Mouse (Mus musculus) heart, embryonic 14.5 days (tissue): ENCODE results near the gene Tmem145. TPM values are rescaled to one million over a fixed set of nuclear protein-coding genes. Genes with fewer than 3 reads are reported as not detected.
"Not testable (repeated sequence)": the region's sequence is repeated elsewhere in the genome, so short reads cannot be mapped to it uniquely, and the experiment has no call there.

ENCODE experiments used
- ATAC-seq: fragments of 200-750 bp; cut with Nextera tagmentation; 2 replicates; pipeline ENCODE4 v1.8.0; 2017; ENCODE audit warnings: low read depth, moderate TSS enrichment; ENCODE audit not compliant: insufficient number of reproducible peaks, insufficient read depth, low FRiP score
- H3K27ac ChIP-seq, 2 experiments: fragments of 200-500 bp in 1 of 2; fragments of 300-500 bp in 1 of 2; sonication (generic) in 1 of 2; replicated peaks in 1 of 2; 2 replicates each; pipeline ENCODE4 v1.5.1; 2012 to 2014; ENCODE audit warnings: low read depth in 2 of 2, low read length in 2 of 2, control low read depth in 1 of 2, mild to moderate bottlenecking in 1 of 2, mixed read lengths in 1 of 2; ENCODE audit not compliant: control insufficient read depth in 1 of 2, insufficient read depth in 1 of 2
- H3K27me3 ChIP-seq: fragments of 300-500 bp; sonication (generic); 2 replicates; pipeline ENCODE4 v1.6.1; 2014; ENCODE audit warnings: mild to moderate bottlenecking, low read length, control low read depth; ENCODE audit not compliant: control insufficient read depth, insufficient read depth
- H3K36me3 ChIP-seq: fragments of 300-500 bp; sonication (generic); 2 replicates; pipeline ENCODE4 v1.6.1; 2014; ENCODE audit warnings: mild to moderate bottlenecking, control low read depth, low read length, mixed read lengths; ENCODE audit not compliant: control insufficient read depth, insufficient read depth
- H3K4me1 ChIP-seq, 2 experiments: fragments of 200-500 bp in 1 of 2; fragments of 300-500 bp in 1 of 2; sonication (generic) in 1 of 2; 2 replicates each; pipeline ENCODE4 v1.6.1; 2012 to 2014; ENCODE audit warnings: low read length in 2 of 2, control low read depth in 1 of 2, mixed read lengths in 1 of 2; ENCODE audit not compliant: control insufficient read depth in 2 of 2, insufficient read depth in 2 of 2
- H3K4me2 ChIP-seq: fragments of 300-500 bp; sonication (generic); 2 replicates; pipeline ENCODE4 v1.6.1; 2014; ENCODE audit warnings: mild to moderate bottlenecking, low read length
- H3K4me3 ChIP-seq, 2 experiments: fragments of 200-500 bp in 1 of 2; fragments of 300-500 bp in 1 of 2; sonication (generic) in 1 of 2; 2 replicates each; pipeline ENCODE4 v1.5.1; 2012 to 2014; ENCODE audit warnings: low read length in 2 of 2, mild to moderate bottlenecking in 2 of 2, control low read depth in 1 of 2, low read depth in 1 of 2, moderate library complexity in 1 of 2; ENCODE audit not compliant: control insufficient read depth in 1 of 2, insufficient read depth in 1 of 2
- H3K9ac ChIP-seq: fragments of 300-500 bp; sonication (generic); 2 replicates; pipeline ENCODE4 v1.6.1; 2014; ENCODE audit warnings: mild to moderate bottlenecking, low read length
- H3K9me3 ChIP-seq: fragments of 300-500 bp; sonication (generic); 2 replicates; pipeline ENCODE4 v1.6.1; 2016; ENCODE audit warnings: low read length, control low read depth; ENCODE audit not compliant: control insufficient read depth
- WGBS: fragments of 180-500 bp; shearing (Covaris S2); extraction: QIAGEN DNeasy Blood & Tissue Kit; methylation state at CpG from one replicate; pipeline ENCODE4 v1.1.7; 2014; 5-methylcytosine and 5-hydroxymethylcytosine counted together
- polyA plus RNA-seq: library from polyadenylated mRNA; unstranded; fragments of >200 nt; fragmentation: Nextera tagmentation; extraction: Ambion mirVana; gene quantifications from 2 replicates; pipeline ENCODE4 v1.2.1, GENCODE M21; 2014

Tmem145 gene
- polyA plus RNA-seq, 1 experiment from 2014 or later = 0.30 TPM

- peak overlapping the region; percentile 85 for H3K9ac ChIP-seq
- no peak for ATAC-seq
- 14% methylated on average over 21 of the region's 21 CpGs for WGBS
- H3K27me3 ChIP-seq = peaks cover 32% of the 10 kb centered on the region
- peaks cover 17 to 34% of the 10 kb centered on the region in 2 experiments for H3K4me1 ChIP-seq
- H3K36me3 ChIP-seq = no peaks in the 10 kb centered on the region
- H3K9me3 ChIP-seq = no peaks in the 10 kb centered on the region
- peak overlapping the region; percentile 94 for H3K4me2 ChIP-seq
- H3K27ac ChIP-seq = peak overlapping the region; percentile 56 to 57
- peak overlapping the region; percentile 66 to 72 for H3K4me3 ChIP-seq
Observed at GRCm38 (mm10) chr7:25317446-25317999, 11.6 kb downstream of the Tmem145 start.

- Histone ChIP-seq H3K36me3 (no peaks in the 10 kb centered on the region), H3K9ac (peak overlapping the region; percentile 54), H3K4me2 (peak overlapping the region; percentile 51), H3K4me1 (peaks cover 12 to 17% of the 10 kb centered on the region in 2 experiments; a peak in 3 of 4 replicates), H3K9me3 (no peaks in the 10 kb centered on the region), H3K4me3 (no peak overlapping the region; a peak in 1 of 4 replicates), H3K27me3 (no peaks in the 10 kb centered on the region), H3K27ac (peak overlapping the region; percentile 71)
- 5% methylated on average over 6 of the region's 6 CpGs for WGBS
- ATAC-seq = peak; percentile 28; the same call in 1 of the 2 replicates
Observed at GRCm38 (mm10) chr7:25322058-25322484, 16.2 kb downstream of the Tmem145 start.

- Histone ChIP-seq H3K4me3 (no peak overlapping the region), H3K9ac (no peak overlapping the region), H3K4me2 (no peak overlapping the region), H3K27me3 (no peaks in the 10 kb centered on the region), H3K27ac (no peak overlapping the region), H3K9me3 (no peaks in the 10 kb centered on the region), H3K4me1 (peaks cover 8 to 11% of the 10 kb centered on the region in 2 experiments; a peak in 3 of 4 replicates), H3K36me3 (peaks cover 6% of the 10 kb centered on the region; the same call in 1 of the 2 replicates)
- no peak for ATAC-seq
- whole genome bisulfite sequencing = 95% methylated on average over 2 of the region's 2 CpGs
Observed at GRCm38 (mm10) chr7:25323219-25323618, 17.3 kb downstream of the Tmem145 start.

- H3K4me1 ChIP-seq = peaks cover 8 to 11% of the 10 kb centered on the region in 2 experiments; a peak in 3 of 4 replicates
- not testable (repeated sequence) for H3K27ac ChIP-seq, H3K4me3 ChIP-seq, H3K27me3 ChIP-seq, ATAC-seq, H3K9me3 ChIP-seq, H3K9ac ChIP-seq, H3K4me2 ChIP-seq
- WGBS = 86% methylated on average over 6 of the region's 6 CpGs
- H3K36me3 ChIP-seq = peaks cover 22% of the 10 kb centered on the region
Observed at GRCm38 (mm10) chr7:25325431-25325830, 19.5 kb downstream of the Tmem145 start.

GRCm38 (mm10) chr7:25326233-25326632 lies 20.3 kb downstream of the Tmem145 start:
- Histone ChIP-seq H3K4me2 (no peak overlapping the region), H3K27ac (no peak overlapping the region), H3K9ac (no peak overlapping the region), H3K36me3 (peaks cover 30% of the 10 kb centered on the region), H3K4me1 (peaks cover 8 to 11% of the 10 kb centered on the region in 2 experiments; a peak in 3 of 4 replicates), H3K27me3 (no peaks in the 10 kb centered on the region), H3K4me3 (no peak overlapping the region), H3K9me3 (no peaks in the 10 kb centered on the region)
- 81% methylated on average over 8 of the region's 8 CpGs for WGBS
- ATAC-seq = no peak; the same call in 1 of the 2 replicates

GRCm38 (mm10) chr7:25333596-25334307 lies 27.8 kb downstream of the Tmem145 start:
- no peak overlapping the region for H3K9ac ChIP-seq
- 44% methylated on average over 16 of the region's 16 CpGs for WGBS
- H3K27me3 ChIP-seq = no peaks in the 10 kb centered on the region
- H3K36me3 ChIP-seq = peaks cover 50% of the 10 kb centered on the region
- no peak overlapping the region for H3K4me2 ChIP-seq
- H3K27ac ChIP-seq = no peak overlapping the region
- no peaks in the 10 kb centered on the region for H3K4me1 ChIP-seq
- ATAC-seq = peak; percentile 45; the same call in 1 of the 2 replicates
- H3K4me3 ChIP-seq = no peak overlapping the region
- H3K9me3 ChIP-seq = no peaks in the 10 kb centered on the region

GRCm38 (mm10) chr7:25334472-25334871 lies 28.6 kb downstream of the Tmem145 start:
- no peaks in the 10 kb centered on the region for H3K27me3 ChIP-seq
- 71% methylated on average over 12 of the region's 12 CpGs for WGBS
- no peak overlapping the region for H3K27ac ChIP-seq
- no peaks in the 10 kb centered on the region for H3K9me3 ChIP-seq
- no peak overlapping the region for H3K4me3 ChIP-seq
- peaks cover 49% of the 10 kb centered on the region for H3K36me3 ChIP-seq
- no peak for ATAC-seq
- no peak overlapping the region for H3K9ac ChIP-seq
- H3K4me2 ChIP-seq = no peak overlapping the region
- H3K4me1 ChIP-seq = no peaks in the 10 kb centered on the region
